Mouse (Mus musculus) heart, postnatal 0 days (tissue): ENCODE measurements around the gene Calm1. TPM values are rescaled to one million over a fixed set of nuclear protein-coding genes. Genes with fewer than 3 reads are reported as not detected.
A peak's percentile ranks its signal among the peaks of the same experiment; 100 is the strongest.
"Not testable (repeated sequence)": the region's sequence is repeated elsewhere in the genome, so short reads cannot be mapped to it uniquely, and the experiment has no call there.

ENCODE experiments used
- ATAC-seq: fragments of 200-750 bp; cut with Nextera tagmentation; 2 replicates; pipeline ENCODE4 v1.8.0; 2017; ENCODE audit warnings: low read depth, moderate number of reproducible peaks, moderate library complexity; ENCODE audit not compliant: insufficient read depth
- DNase-seq: peaks from one replicate; pipeline ENCODE4 v3.0.0-alpha.2; 2016; ENCODE audit warnings: low spot score
- H3K27ac ChIP-seq: fragments of 300-500 bp; sonication (generic); 2 replicates; pipeline ENCODE4 v1.5.1; 2014; ENCODE audit warnings: low read depth, mild to moderate bottlenecking
- H3K27me3 ChIP-seq: fragments of 300-500 bp; sonication (generic); 2 replicates; pipeline ENCODE4 v1.6.1; 2014; ENCODE audit warnings: low read length, mixed read lengths; ENCODE audit not compliant: control insufficient read depth, insufficient read depth
- H3K36me3 ChIP-seq: fragments of 300-500 bp; sonication (generic); replicated peaks from 2 replicates; pipeline ENCODE4 v1.6.1; 2014; ENCODE audit warnings: low read length, mixed read lengths; ENCODE audit not compliant: control insufficient read depth, insufficient read depth
- H3K4me1 ChIP-seq: fragments of 300-500 bp; sonication (generic); 2 replicates; pipeline ENCODE4 v1.6.1; 2014; ENCODE audit warnings: antibody characterized with exemption; ENCODE audit not compliant: control insufficient read depth, insufficient read depth
- H3K4me2 ChIP-seq: fragments of 300-500 bp; sonication (generic); 2 replicates; pipeline ENCODE4 v1.6.1; 2014; ENCODE audit warnings: low read depth, mild to moderate bottlenecking, low read length, moderate library complexity
- H3K4me3 ChIP-seq: fragments of 300-500 bp; sonication (generic); 2 replicates; pipeline ENCODE4 v1.5.1; 2014; ENCODE audit warnings: low read depth, low read length
- H3K9ac ChIP-seq: fragments of 300-500 bp; sonication (generic); replicated peaks from 2 replicates; pipeline ENCODE4 v1.6.1; 2014; ENCODE audit warnings: low read depth, low read length, mixed read lengths
- H3K9me3 ChIP-seq: fragments of 300-500 bp; sonication (generic); replicated peaks from 2 replicates; pipeline ENCODE4 v1.6.1; 2016; ENCODE audit warnings: low read length; ENCODE audit not compliant: control insufficient read depth
- CTCF ChIP-seq: IDR thresholded peaks from 2 replicates; pipeline ENCODE4 v1.5.1; 2016; ENCODE audit warnings: antibody characterized with exemption, control low read depth, low read depth
- EP300 ChIP-seq: IDR thresholded peaks from 2 replicates; pipeline ENCODE4 v1.6.1; 2016; ENCODE audit warnings: antibody characterized with exemption, low read depth
- WGBS: fragments of 180-500 bp; shearing (Covaris S2); extraction: QIAGEN DNeasy Blood & Tissue Kit; methylation state at CpG from one replicate; pipeline ENCODE4 v1.1.7; 2014; 5-methylcytosine and 5-hydroxymethylcytosine counted together
- polyA plus RNA-seq: library from polyadenylated mRNA; unstranded; fragments of >200 nt; fragmentation: Nextera tagmentation; extraction: Ambion mirVana; gene quantifications from 2 replicates; pipeline ENCODE4 v1.2.1, GENCODE M21; 2015
- total RNA-seq: library from RNA; depleted of rRNA; stranded (reverse); fragments of >200 nt; gene quantifications from 2 replicates; pipeline ENCODE4 v1.2.3, GENCODE M21; 2014; ENCODE audit warnings: low replicate concordance

Calm1 gene
- total and polyA plus RNA-seq, 2 experiments from 2014 or later, result 375 to 771 TPM

DNA sequence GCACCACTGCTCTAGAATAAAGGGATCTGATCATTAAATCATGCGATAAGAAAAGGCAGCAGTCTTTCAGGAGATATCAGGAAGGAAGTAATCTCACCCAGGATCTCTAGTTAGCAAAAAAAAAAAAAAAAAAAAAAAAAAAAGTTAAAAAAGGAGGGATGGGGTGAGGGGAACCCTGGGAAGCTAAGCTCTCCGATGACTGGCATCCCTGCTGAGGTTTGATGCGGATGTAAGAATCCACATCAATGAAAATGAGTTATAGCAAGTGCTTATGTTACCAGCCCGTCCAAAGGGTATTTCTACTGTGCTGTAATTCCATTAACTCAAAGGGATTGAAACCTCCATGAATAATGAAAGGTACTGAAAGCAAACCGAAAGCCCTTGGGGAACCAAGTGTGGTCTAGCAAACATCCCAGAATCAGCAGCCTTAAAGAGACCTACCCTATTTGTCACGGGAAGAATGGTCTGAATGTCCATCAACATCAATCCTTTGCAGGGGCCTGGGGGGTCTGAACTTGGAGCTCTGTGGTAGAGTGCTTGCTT lies 20.3 kb upstream of the Calm1 start:
- no peaks in the 10 kb centered on the region for H3K9me3 ChIP-seq
- no peak overlapping the region for H3K27ac ChIP-seq
- H3K4me3 ChIP-seq, result no peak overlapping the region
- ATAC-seq, result no peak
- H3K27me3 ChIP-seq, result no peaks in the 10 kb centered on the region
- no peaks in the 10 kb centered on the region for H3K36me3 ChIP-seq
- no peak overlapping the region for H3K9ac ChIP-seq
- WGBS, result 50% methylated on average over 6 of the region's 6 CpGs
- no peak for TF ChIP-seq CTCF
- H3K4me1 ChIP-seq, result no peaks in the 10 kb centered on the region
- no peak overlapping the region for H3K4me2 ChIP-seq
- no peak for DNase-seq

DNA sequence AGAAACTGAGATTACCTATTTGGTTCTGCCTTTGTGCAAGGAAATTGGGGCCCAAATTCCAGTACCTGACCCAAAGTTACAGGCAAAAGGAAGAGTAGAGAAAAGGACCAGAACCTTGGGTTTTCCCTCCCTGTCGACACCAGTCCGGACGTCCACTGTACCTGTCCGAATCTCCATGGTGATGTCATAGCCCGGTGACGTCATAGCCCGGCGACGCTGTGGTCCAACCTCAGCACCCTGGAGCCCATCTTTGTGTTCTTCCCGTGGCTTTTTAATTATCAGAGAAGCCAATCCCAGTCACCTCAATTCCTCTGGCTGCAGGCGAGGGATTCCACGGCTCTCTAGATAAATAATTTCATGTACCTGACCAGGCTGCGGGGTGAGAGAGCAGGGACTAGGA lies 18.4 kb upstream of the Calm1 start:
- 79% methylated on average over 13 of the region's 13 CpGs for WGBS
- no peak overlapping the region for H3K4me3 ChIP-seq
- H3K4me2 ChIP-seq, result no peak overlapping the region
- no peak overlapping the region for H3K27ac ChIP-seq
- no peaks in the 10 kb centered on the region for H3K27me3 ChIP-seq
- H3K9ac ChIP-seq, result no peak overlapping the region
- ATAC-seq (no peak), DNase-seq (no peak)
- no peaks in the 10 kb centered on the region for H3K4me1 ChIP-seq
- H3K36me3 ChIP-seq, result no peaks in the 10 kb centered on the region
- no peaks in the 10 kb centered on the region for H3K9me3 ChIP-seq
- TF ChIP-seq CTCF (no peak), EP300 (no peak)

DNA sequence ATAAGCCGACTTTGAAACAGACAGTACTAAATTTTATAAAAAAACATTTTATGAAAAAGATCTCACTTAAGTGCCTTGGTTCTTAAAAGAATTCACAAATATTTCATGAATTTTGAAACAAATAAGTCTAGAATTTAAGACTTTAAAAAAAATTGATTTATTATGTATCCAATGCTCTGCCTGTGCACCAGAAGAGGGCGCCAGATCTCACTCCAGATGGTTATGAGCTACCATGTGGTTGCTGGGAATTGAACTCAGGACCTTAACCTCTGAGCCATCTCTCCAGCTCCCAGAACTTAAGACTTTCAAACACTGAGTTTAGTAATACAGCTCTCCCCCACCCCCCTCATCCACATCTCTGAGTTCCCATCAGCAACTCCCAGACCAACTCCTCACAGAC lies 16.6 kb upstream of the Calm1 start:
- DNase-seq, result no peak
- TF ChIP-seq EP300 (no peak), CTCF (no peak)
- Histone ChIP-seq H3K9me3 (no peaks in the 10 kb centered on the region), H3K27ac (no peak overlapping the region), H3K4me1 (peaks cover 4% of the 10 kb centered on the region; the same call in 1 of the 2 replicates), H3K4me3 (no peak overlapping the region), H3K36me3 (no peaks in the 10 kb centered on the region), H3K27me3 (no peaks in the 10 kb centered on the region), H3K4me2 (no peak overlapping the region), H3K9ac (no peak overlapping the region)
- WGBS, result 88% methylated on average over 2 of the region's 2 CpGs
- ATAC-seq, result no peak

DNA sequence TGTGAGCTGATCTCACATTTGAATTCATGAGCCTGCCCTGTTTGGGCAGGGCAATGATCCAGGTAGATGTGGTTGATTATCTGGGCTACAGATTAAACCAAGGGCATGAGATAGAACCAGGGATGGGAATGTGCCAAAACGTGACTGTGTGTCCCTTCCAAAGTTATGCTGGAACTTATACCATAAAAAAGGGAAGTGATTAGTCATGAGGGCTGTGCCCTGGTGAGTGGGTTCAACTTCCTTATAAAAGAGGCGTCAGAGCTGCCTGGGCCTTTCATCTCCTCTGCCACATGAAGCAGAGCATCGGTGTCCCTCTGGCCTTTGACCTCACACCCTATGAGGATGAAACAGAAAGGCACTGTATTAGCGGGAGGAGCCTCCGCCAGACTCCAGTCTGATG lies 15.3 kb upstream of the Calm1 start:
- H3K4me2 ChIP-seq, result no peak overlapping the region
- no peak overlapping the region for H3K4me3 ChIP-seq
- H3K9ac ChIP-seq, result no peak overlapping the region
- no peaks in the 10 kb centered on the region for H3K36me3 ChIP-seq
- H3K9me3 ChIP-seq, result no peaks in the 10 kb centered on the region
- DNase-seq (no peak), ATAC-seq (no peak)
- no peaks in the 10 kb centered on the region for H3K27me3 ChIP-seq
- H3K4me1 ChIP-seq, result peaks cover 4% of the 10 kb centered on the region; the same call in 1 of the 2 replicates
- 52% methylated on average over 5 of the region's 5 CpGs for WGBS
- TF ChIP-seq EP300, result no peak
- no peak for TF ChIP-seq CTCF
- H3K27ac ChIP-seq, result no peak overlapping the region

DNA sequence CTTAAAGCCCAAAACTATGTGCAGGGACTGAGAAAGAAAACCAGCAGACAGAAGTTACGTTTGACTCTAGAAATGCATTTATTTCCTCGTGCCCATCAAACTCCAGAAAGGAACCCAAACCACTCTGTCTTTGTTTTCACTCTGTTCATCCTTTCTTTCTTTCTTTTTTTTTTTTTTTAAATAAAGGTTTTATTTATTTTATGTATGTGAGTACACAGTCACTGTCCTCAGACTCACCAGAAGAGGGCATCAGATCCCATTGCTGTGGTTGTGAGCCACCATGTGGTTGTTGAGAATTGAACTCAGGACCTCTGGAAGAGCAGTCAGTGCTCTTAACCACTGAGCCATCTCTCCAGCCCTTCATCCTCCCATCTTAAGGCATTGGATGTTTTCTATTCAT lies 14.3 kb upstream of the Calm1 start:
- H3K27ac ChIP-seq, ATAC-seq, DNase-seq, H3K4me3 ChIP-seq, H3K9ac ChIP-seq, H3K4me2 ChIP-seq, H3K36me3 ChIP-seq, H3K27me3 ChIP-seq, H3K9me3 ChIP-seq, H3K4me1 ChIP-seq: not testable (repeated sequence)
- 74% methylated on average over 2 of the region's 2 CpGs for WGBS
- peak; percentile 15; the same call in 1 of the 2 replicates for TF ChIP-seq CTCF

DNA sequence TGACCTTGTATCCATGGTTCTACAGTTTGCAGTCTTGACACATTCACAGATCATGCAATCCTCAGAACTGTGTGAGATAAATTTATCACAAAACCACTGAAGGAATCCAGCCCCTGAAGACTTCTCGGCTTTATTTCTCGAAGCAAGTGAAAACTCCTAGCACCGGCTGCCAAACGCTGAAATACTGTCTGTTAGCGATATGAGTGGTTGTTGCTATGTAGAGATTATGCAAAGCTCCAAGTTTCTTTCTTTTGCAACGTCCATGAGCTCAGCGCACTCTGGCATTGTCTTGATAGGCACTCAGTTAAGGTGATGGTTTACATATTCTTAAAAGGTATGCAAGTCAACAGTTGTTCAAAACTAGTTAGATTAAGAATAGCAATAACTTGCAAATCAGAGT lies 13.3 kb upstream of the Calm1 start:
- H3K27me3 ChIP-seq, result no peaks in the 10 kb centered on the region
- no peak for TF ChIP-seq EP300
- no peak for TF ChIP-seq CTCF
- H3K36me3 ChIP-seq, result no peaks in the 10 kb centered on the region
- no peak overlapping the region for H3K4me3 ChIP-seq
- 64% methylated on average over 7 of the region's 7 CpGs for WGBS
- no peak overlapping the region for H3K27ac ChIP-seq
- H3K4me1 ChIP-seq, result peaks cover 4% of the 10 kb centered on the region; the same call in 1 of the 2 replicates
- DNase-seq, result no peak
- ATAC-seq, result no peak
- H3K9me3 ChIP-seq, result no peaks in the 10 kb centered on the region
- no peak overlapping the region for H3K9ac ChIP-seq
- no peak overlapping the region for H3K4me2 ChIP-seq
